Mouse (Mus musculus) stomach, postnatal 0 days (tissue): ENCODE measurements around the gene Mecr. TPM values are rescaled to one million over a fixed set of nuclear protein-coding genes. Genes with fewer than 3 reads are reported as not detected.

Experiments
- ATAC-seq: fragments of 200-750 bp; cut with Nextera tagmentation; 2 replicates; pipeline ENCODE4 v1.8.0; 2017; ENCODE audit not compliant: low FRiP score, low TSS enrichment
- DNase-seq: peaks from one replicate; pipeline ENCODE4 v3.0.0-alpha.2; 2016; ENCODE audit warnings: low spot score
- H3K27ac ChIP-seq: fragments of 300-500 bp; sonication (generic); replicated peaks from 2 replicates; pipeline ENCODE4 v1.5.1; 2014; ENCODE audit warnings: mild to moderate bottlenecking, control low read depth
- H3K27me3 ChIP-seq: fragments of 300-500 bp; sonication (generic); 2 replicates; pipeline ENCODE4 v1.6.1; 2014; ENCODE audit warnings: low read length; ENCODE audit not compliant: control insufficient read depth, insufficient read depth
- H3K36me3 ChIP-seq: fragments of 300-500 bp; sonication (generic); 2 replicates; pipeline ENCODE4 v1.6.1; 2014; ENCODE audit warnings: low read length, mixed read lengths; ENCODE audit not compliant: control insufficient read depth, insufficient read depth
- H3K4me1 ChIP-seq: fragments of 300-500 bp; sonication (generic); replicated peaks from 2 replicates; pipeline ENCODE4 v1.6.1; 2014; ENCODE audit warnings: antibody characterized with exemption; ENCODE audit not compliant: control insufficient read depth, insufficient read depth
- H3K4me2 ChIP-seq: fragments of 300-500 bp; sonication (generic); replicated peaks from 2 replicates; pipeline ENCODE4 v1.6.1; 2014; ENCODE audit warnings: low read depth, mild to moderate bottlenecking, control low read depth, moderate library complexity
- H3K4me3 ChIP-seq: fragments of 300-500 bp; sonication (generic); 2 replicates; pipeline ENCODE4 v1.5.1; 2014; ENCODE audit warnings: low read depth, low read length, control low read depth
- H3K9ac ChIP-seq: fragments of 300-500 bp; sonication (generic); 2 replicates; pipeline ENCODE4 v1.6.1; 2014; ENCODE audit warnings: mild to moderate bottlenecking, low read length, control low read depth, mixed read lengths
- H3K9me3 ChIP-seq: fragments of 300-500 bp; sonication (generic); 2 replicates; pipeline ENCODE4 v1.6.1; 2016; ENCODE audit warnings: low read length; ENCODE audit not compliant: control insufficient read depth
- CTCF ChIP-seq: IDR thresholded peaks from 2 replicates; pipeline ENCODE4 v1.5.1; 2016; ENCODE audit warnings: antibody characterized with exemption, low read depth, mild to moderate bottlenecking, moderate library complexity
- EP300 ChIP-seq: optimal IDR thresholded peaks from 2 replicates; pipeline ENCODE3; 2016; ENCODE audit warnings: antibody characterized with exemption
- WGBS: fragments of 180-500 bp; shearing (Covaris S2); extraction: QIAGEN DNeasy Blood & Tissue Kit; methylation state at CpG from one replicate; pipeline ENCODE4 v1.1.7; 2014; 5-methylcytosine and 5-hydroxymethylcytosine counted together
- polyA plus RNA-seq: library from polyadenylated mRNA; unstranded; fragments of >200 nt; fragmentation: Nextera tagmentation; extraction: Ambion mirVana; gene quantifications from 2 replicates; pipeline ENCODE4 v1.2.1, GENCODE M21; 2015

Mecr gene
- polyA plus RNA-seq, 1 experiment from 2014 or later = 47.2 TPM

DNA sequence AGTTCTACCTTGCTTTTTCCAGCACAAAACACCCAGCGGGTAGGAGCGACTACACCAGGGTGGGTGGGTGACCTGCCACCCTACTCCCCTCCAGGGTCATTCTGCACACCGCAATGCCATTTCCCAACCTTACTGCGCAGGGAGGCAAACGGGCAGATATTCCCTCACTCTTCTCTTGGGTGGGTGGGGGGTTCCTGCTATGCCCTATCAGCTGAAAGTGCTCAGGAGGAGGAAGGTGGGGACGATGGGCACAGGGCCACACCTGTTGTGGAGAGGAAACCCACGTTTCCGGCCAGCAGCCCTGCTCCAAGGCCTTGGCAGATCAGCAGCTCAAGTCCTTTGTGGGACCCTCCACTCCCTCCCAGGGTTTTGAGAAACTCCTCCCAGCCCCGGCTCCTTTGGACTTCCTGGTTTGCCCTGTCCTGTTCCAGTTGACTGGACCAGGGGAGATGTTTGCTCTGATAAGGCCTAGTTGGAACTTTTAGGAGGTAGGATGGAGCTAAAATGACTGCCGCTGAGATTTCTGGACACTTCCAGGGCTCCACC lies 73.8 kb downstream of the Mecr start:
- Histone ChIP-seq H3K4me3 (no peak overlapping the region), H3K36me3 (no peaks in the 10 kb centered on the region), H3K9me3 (no peaks in the 10 kb centered on the region), H3K27me3 (peaks cover 5% of the 10 kb centered on the region; the same call in 1 of the 2 replicates), H3K27ac (no peak overlapping the region), H3K4me2 (no peak overlapping the region), H3K4me1 (0 out of 2 replicates have a peak, but pooled peaks cover 2% of the 10 kb centered on the region), H3K9ac (no peak overlapping the region)
- DNase-seq = no peak
- ATAC-seq = no peak
- TF ChIP-seq CTCF = no peak
- no peak for TF ChIP-seq EP300
- 68% methylated on average over 10 of the region's 10 CpGs for whole genome bisulfite sequencing

Other genes starting within 250 kb of the Mecr start
- 3.1 and 3.9 TPM in 2 replicates for gene Ptpru, start 5.2 kb upstream of the Mecr start, polyA plus RNA-seq
- gene Srsf4, start 30.1 kb downstream of the Mecr start, polyA plus RNA-seq = 36.5 and 38.3 TPM in 2 replicates
- 1.8 and 3.2 TPM in 2 replicates for gene Tmem200b, start 78.3 kb downstream of the Mecr start, polyA plus RNA-seq
- gene Gm10300, start 231.2 kb downstream of the Mecr start, polyA plus RNA-seq = 0.12 TPM in 1 of 2 replicates, not detected in the other
- gene Epb41, start 231.9 kb downstream of the Mecr start, polyA plus RNA-seq = 24.3 and 26.7 TPM in 2 replicates